Mouse (Mus musculus) heart, embryonic 11.5 days (tissue): ENCODE measurements around the gene Scimp. TPM values are rescaled to one million over a fixed set of nuclear protein-coding genes. Genes with fewer than 3 reads are reported as not detected.
"Not testable (repeated sequence)": the region's sequence is repeated elsewhere in the genome, so short reads cannot be mapped to it uniquely, and the experiment has no call there.

Experiments
- ATAC-seq: fragments of 200-750 bp; cut with Nextera tagmentation; replicated peaks from 2 replicates; pipeline ENCODE4 v1.8.0; 2017; ENCODE audit warnings: moderate library complexity; ENCODE audit not compliant: insufficient number of reproducible peaks, low FRiP score, low TSS enrichment
- H3K27ac ChIP-seq: fragments of 300-500 bp; sonication (generic); 2 replicates; pipeline ENCODE4 v1.5.1; 2014; ENCODE audit warnings: mild to moderate bottlenecking, low read depth, low read length
- H3K27me3 ChIP-seq: fragments of 300-500 bp; sonication (generic); 2 replicates; pipeline ENCODE4 v1.6.1; 2014; ENCODE audit warnings: mild to moderate bottlenecking, low read length, mixed read lengths; ENCODE audit not compliant: control insufficient read depth, insufficient read depth
- H3K36me3 ChIP-seq: fragments of 300-500 bp; sonication (generic); 2 replicates; pipeline ENCODE4 v1.6.1; 2014; ENCODE audit warnings: mild to moderate bottlenecking, low read length, moderate library complexity, mixed read lengths; ENCODE audit not compliant: control insufficient read depth, insufficient read depth
- H3K4me1 ChIP-seq: fragments of 300-500 bp; sonication (generic); 2 replicates; pipeline ENCODE4 v1.6.1; 2014; ENCODE audit warnings: low read length; ENCODE audit not compliant: control insufficient read depth, insufficient read depth
- H3K4me2 ChIP-seq: fragments of 300-500 bp; sonication (generic); 2 replicates; pipeline ENCODE4 v1.6.1; 2014; ENCODE audit warnings: mild to moderate bottlenecking, moderate library complexity
- H3K4me3 ChIP-seq: fragments of 300-500 bp; sonication (generic); 2 replicates; pipeline ENCODE4 v1.5.1; 2014; ENCODE audit warnings: low read depth, low read length
- H3K9ac ChIP-seq: fragments of 300-500 bp; sonication (generic); 2 replicates; pipeline ENCODE4 v1.6.1; 2014; ENCODE audit warnings: mild to moderate bottlenecking, low read depth, low read length, moderate library complexity
- H3K9me3 ChIP-seq: fragments of 300-500 bp; sonication (generic); replicated peaks from 2 replicates; pipeline ENCODE4 v1.6.1; 2016; ENCODE audit warnings: low read length; ENCODE audit not compliant: control insufficient read depth
- WGBS: fragments of 180-500 bp; shearing (Covaris S2); extraction: QIAGEN DNeasy Blood & Tissue Kit; methylation state at CpG from one replicate; pipeline ENCODE4 v1.1.7; 2014; ENCODE audit not compliant: insufficient replicate concordance; 5-methylcytosine and 5-hydroxymethylcytosine counted together
- polyA plus RNA-seq: library from polyadenylated mRNA; unstranded; fragments of >200 nt; fragmentation: Nextera tagmentation; extraction: Ambion mirVana; gene quantifications from 2 replicates; pipeline ENCODE4 v1.2.1, GENCODE M21; 2014

Gene Scimp
- polyA plus RNA-seq, 1 experiment from 2014 or later, result 0.27 TPM

GRCm38 (mm10) chr11:70765776-70766445, 46.5 kb downstream of the Scimp start:
- H3K27ac ChIP-seq, result no peak overlapping the region; the same call in 1 of the 2 replicates
- no peak overlapping the region for H3K4me2 ChIP-seq
- H3K9ac ChIP-seq, result no peak overlapping the region
- no peak overlapping the region for H3K4me3 ChIP-seq
- no peaks in the 10 kb centered on the region for H3K9me3 ChIP-seq
- 0 out of 2 replicates have a peak, but pooled peaks cover 6% of the 10 kb centered on the region for H3K4me1 ChIP-seq
- 68% methylated on average over 16 of the region's 16 CpGs for WGBS
- ATAC-seq, result no peak
- H3K27me3 ChIP-seq, result no peaks in the 10 kb centered on the region
- H3K36me3 ChIP-seq, result peaks cover 4% of the 10 kb centered on the region; the same call in 1 of the 2 replicates

- Histone ChIP-seq H3K27ac (peak within 1 kb of the TSS; percentile 90), H3K4me2 (peak within 1 kb of the TSS; percentile 80), H3K36me3 (0 out of 2 replicates have a peak, but pooled peaks cover 3% of the 10 kb centered on the region), H3K4me1 (0 out of 2 replicates have a peak, but pooled peaks cover 6% of the 10 kb centered on the region), H3K9me3 (no peaks in the 10 kb centered on the region), H3K27me3 (no peaks in the 10 kb centered on the region), H3K9ac (peak within 1 kb of the TSS; percentile 92), H3K4me3 (peak within 1 kb of the TSS; percentile 79)
- ATAC-seq, result peak; percentile 78
- WGBS, result 1% methylated on average over 77 of the region's 78 CpGs
Measured at GRCm38 (mm10) chr11:70763936-70764808, 48.2 kb downstream of the Scimp start, which contains the start of gene Zfp3. Gene Zfp3 (plus strand): TSS chr11:70764209.

- H3K4me2 ChIP-seq, result peak overlapping the region; percentile 80
- H3K9ac ChIP-seq, result peak overlapping the region; percentile 92
- H3K4me3 ChIP-seq, result peak overlapping the region; percentile 79
- H3K27ac ChIP-seq, result peak overlapping the region; percentile 90; the same call in 1 of the 2 replicates
- WGBS, result 31% methylated on average over 3 of the region's 3 CpGs
- 0 out of 2 replicates have a peak, but pooled peaks cover 6% of the 10 kb centered on the region for H3K4me1 ChIP-seq
- H3K36me3 ChIP-seq, result 0 out of 2 replicates have a peak, but pooled peaks cover 3% of the 10 kb centered on the region
- no peaks in the 10 kb centered on the region for H3K9me3 ChIP-seq
- ATAC-seq, result no peak
- H3K27me3 ChIP-seq, result no peaks in the 10 kb centered on the region
Measured at GRCm38 (mm10) chr11:70763582-70763935, 48.8 kb downstream of the Scimp start.

GRCm38 (mm10) chr11:70762641-70763040, 49.7 kb downstream of the Scimp start:
- Histone ChIP-seq H3K4me1 (0 out of 2 replicates have a peak, but pooled peaks cover 6% of the 10 kb centered on the region), H3K27ac (no peak overlapping the region), H3K4me2 (no peak overlapping the region), H3K9me3 (no peaks in the 10 kb centered on the region), H3K36me3 (no peaks in the 10 kb centered on the region), H3K4me3 (no peak overlapping the region), H3K27me3 (no peaks in the 10 kb centered on the region), H3K9ac (no peak overlapping the region)
- ATAC-seq, result no peak
- 85% methylated on average over 9 of the region's 9 CpGs for WGBS

GRCm38 (mm10) chr11:70760446-70760845, 51.9 kb downstream of the Scimp start:
- H3K36me3 ChIP-seq, H3K9me3 ChIP-seq, H3K9ac ChIP-seq, ATAC-seq, H3K4me1 ChIP-seq, H3K4me3 ChIP-seq, H3K27me3 ChIP-seq, H3K4me2 ChIP-seq, H3K27ac ChIP-seq: not testable (repeated sequence)
- WGBS, result 62% methylated on average over 3 of the region's 3 CpGs

GRCm38 (mm10) chr11:70755645-70756044, 56.7 kb downstream of the Scimp start:
- Histone ChIP-seq H3K9me3 (no peaks in the 10 kb centered on the region), H3K36me3 (no peaks in the 10 kb centered on the region), H3K4me2 (no peak overlapping the region), H3K27ac (no peak overlapping the region), H3K4me3 (no peak overlapping the region), H3K4me1 (no peaks in the 10 kb centered on the region), H3K27me3 (0 out of 2 replicates have a peak, but pooled peaks cover 2% of the 10 kb centered on the region), H3K9ac (no peak overlapping the region)
- ATAC-seq, result no peak
- WGBS, result 7% methylated on average over 7 of the region's 7 CpGs

- Histone ChIP-seq H3K36me3 (no peaks in the 10 kb centered on the region), H3K4me2 (no peak overlapping the region), H3K4me1 (no peaks in the 10 kb centered on the region), H3K9me3 (no peaks in the 10 kb centered on the region), H3K9ac (no peak overlapping the region), H3K4me3 (no peak overlapping the region), H3K27me3 (0 out of 2 replicates have a peak, but pooled peaks cover 2% of the 10 kb centered on the region), H3K27ac (no peak overlapping the region)
- no peak for ATAC-seq
- 65% methylated on average over 7 of the region's 7 CpGs for WGBS
Measured at GRCm38 (mm10) chr11:70754958-70755357, 57.4 kb downstream of the Scimp start.

GRCm38 (mm10) chr11:70754476-70754875, 57.9 kb downstream of the Scimp start:
- WGBS, result 66% methylated on average over 4 of the region's 4 CpGs
- no peaks in the 10 kb centered on the region for H3K9me3 ChIP-seq
- H3K4me1 ChIP-seq, result no peaks in the 10 kb centered on the region
- no peak for ATAC-seq
- H3K27me3 ChIP-seq, result 0 out of 2 replicates have a peak, but pooled peaks cover 2% of the 10 kb centered on the region
- H3K27ac ChIP-seq, result no peak overlapping the region
- no peak overlapping the region for H3K9ac ChIP-seq
- no peak overlapping the region for H3K4me2 ChIP-seq
- H3K4me3 ChIP-seq, result no peak overlapping the region
- no peaks in the 10 kb centered on the region for H3K36me3 ChIP-seq
